Mouse (Mus musculus) heart, embryonic 16.5 days (tissue): ENCODE measurements around the gene Orm2. TPM values are rescaled to one million over a fixed set of nuclear protein-coding genes. Genes with fewer than 3 reads are reported as not detected.
A peak's percentile ranks its signal among the peaks of the same experiment; 100 is the strongest.

Experiments used
- ATAC-seq: fragments of 200-750 bp; cut with Nextera tagmentation; replicated peaks from 2 replicates; pipeline ENCODE4 v1.8.0; 2017; ENCODE audit warnings: moderate number of reproducible peaks; ENCODE audit not compliant: insufficient read depth, low FRiP score; ENCODE audit errors: extremely low read depth
- H3K27ac ChIP-seq: fragments of 300-500 bp; sonication (generic); 2 replicates; pipeline ENCODE4 v1.5.1; 2014; ENCODE audit warnings: mild to moderate bottlenecking, low read length, control low read depth, moderate library complexity
- H3K27me3 ChIP-seq: fragments of 300-500 bp; sonication (generic); 2 replicates; pipeline ENCODE4 v1.6.1; 2014; ENCODE audit warnings: low read length, mixed read lengths; ENCODE audit not compliant: control insufficient read depth, insufficient read depth
- H3K36me3 ChIP-seq: fragments of 300-500 bp; sonication (generic); 2 replicates; pipeline ENCODE4 v1.6.1; 2014; ENCODE audit not compliant: control insufficient read depth, insufficient read depth
- H3K4me1 ChIP-seq: fragments of 300-500 bp; sonication (generic); 2 replicates; pipeline ENCODE4 v1.6.1; 2014; ENCODE audit warnings: low read length, mixed read lengths; ENCODE audit not compliant: control insufficient read depth, insufficient read depth
- H3K4me2 ChIP-seq: fragments of 300-500 bp; sonication (generic); 2 replicates; pipeline ENCODE4 v1.6.1; 2014; ENCODE audit warnings: low read depth, mild to moderate bottlenecking, control low read depth, low read length
- H3K4me3 ChIP-seq: fragments of 300-500 bp; sonication (generic); 2 replicates; pipeline ENCODE4 v1.5.1; 2014; ENCODE audit warnings: mild to moderate bottlenecking, control low read depth, low read length
- H3K9ac ChIP-seq: fragments of 300-500 bp; sonication (generic); 2 replicates; pipeline ENCODE4 v1.6.1; 2014; ENCODE audit warnings: low read length, control low read depth
- H3K9me3 ChIP-seq: fragments of 300-500 bp; sonication (generic); replicated peaks from 2 replicates; pipeline ENCODE4 v1.6.1; 2016; ENCODE audit warnings: low read length; ENCODE audit not compliant: control insufficient read depth
- WGBS: fragments of 180-500 bp; shearing (Covaris S2); extraction: QIAGEN DNeasy Blood & Tissue Kit; methylation state at CpG from one replicate; pipeline ENCODE4 v1.1.7; 2014; 5-methylcytosine and 5-hydroxymethylcytosine counted together
- polyA plus RNA-seq: library from polyadenylated mRNA; unstranded; fragments of >200 nt; fragmentation: Nextera tagmentation; extraction: Ambion mirVana; gene quantifications from 2 replicates; pipeline ENCODE4 v1.2.1, GENCODE M21; 2015

The Orm2 gene
- polyA plus RNA-seq, 1 experiment from 2014 or later: not detected

DNA sequence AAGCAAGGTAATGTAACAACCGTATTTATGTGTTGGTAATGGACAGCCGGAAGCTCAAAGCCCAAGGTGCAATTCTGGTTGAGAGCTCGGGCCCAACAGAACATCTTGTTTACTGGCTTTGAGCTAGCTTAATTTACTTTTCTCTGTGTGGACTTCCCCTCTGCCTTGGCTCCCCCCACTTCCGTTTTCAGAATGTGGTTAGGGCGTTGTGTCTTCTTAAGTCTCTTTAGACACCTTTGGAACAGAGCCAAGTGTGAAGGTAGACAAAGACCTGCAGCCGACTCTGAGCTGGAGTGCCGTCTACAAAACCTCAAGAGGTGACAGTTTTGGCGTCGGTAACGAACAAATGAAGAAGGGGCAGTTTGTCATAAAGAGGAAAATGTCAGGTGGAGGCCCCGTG is 23.5 kb downstream of the Orm2 start:
- no peak overlapping the region; the same call in 1 of the 2 replicates for H3K27ac ChIP-seq
- H3K27me3 ChIP-seq: no peaks in the 10 kb centered on the region
- no peaks in the 10 kb centered on the region for H3K4me1 ChIP-seq
- H3K9ac ChIP-seq: no peak overlapping the region
- H3K4me3 ChIP-seq: no peak overlapping the region
- H3K36me3 ChIP-seq: 0 out of 2 replicates have a peak, but pooled peaks cover 4% of the 10 kb centered on the region
- H3K9me3 ChIP-seq: no peaks in the 10 kb centered on the region
- ATAC-seq: no peak
- WGBS: 64% methylated on average over 11 of the region's 11 CpGs
- H3K4me2 ChIP-seq: 0 out of 2 replicates have a peak overlapping the region, but pooled peaks have one; percentile 12

DNA sequence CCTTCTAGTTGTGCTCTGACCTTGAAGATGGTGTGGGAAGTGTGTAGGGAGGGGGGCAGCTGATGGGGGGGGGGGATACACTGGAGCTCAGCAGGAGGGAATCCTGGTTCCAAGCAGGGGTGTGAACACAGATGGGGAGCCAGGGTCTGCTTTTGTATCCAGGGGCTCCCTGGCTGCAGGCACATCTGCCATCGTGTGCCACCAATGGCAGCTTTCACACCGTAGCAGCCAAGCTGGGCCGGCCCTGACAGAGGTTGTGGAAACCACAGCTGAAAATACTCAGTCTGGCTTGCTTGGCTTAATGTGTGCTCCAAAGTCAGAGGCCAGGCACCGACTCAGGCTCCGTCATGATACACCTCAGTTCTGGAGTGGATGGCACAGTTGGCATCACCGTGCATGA is 25.8 kb downstream of the Orm2 start:
- Histone ChIP-seq H3K36me3 (no peaks in the 10 kb centered on the region), H3K4me2 (no peak overlapping the region), H3K4me1 (peaks cover 6% of the 10 kb centered on the region; the same call in 1 of the 2 replicates), H3K27ac (no peak overlapping the region), H3K27me3 (no peaks in the 10 kb centered on the region), H3K9ac (no peak overlapping the region), H3K4me3 (no peak overlapping the region), H3K9me3 (no peaks in the 10 kb centered on the region)
- ATAC-seq: no peak
- 71% methylated on average over 6 of the region's 6 CpGs for WGBS

DNA sequence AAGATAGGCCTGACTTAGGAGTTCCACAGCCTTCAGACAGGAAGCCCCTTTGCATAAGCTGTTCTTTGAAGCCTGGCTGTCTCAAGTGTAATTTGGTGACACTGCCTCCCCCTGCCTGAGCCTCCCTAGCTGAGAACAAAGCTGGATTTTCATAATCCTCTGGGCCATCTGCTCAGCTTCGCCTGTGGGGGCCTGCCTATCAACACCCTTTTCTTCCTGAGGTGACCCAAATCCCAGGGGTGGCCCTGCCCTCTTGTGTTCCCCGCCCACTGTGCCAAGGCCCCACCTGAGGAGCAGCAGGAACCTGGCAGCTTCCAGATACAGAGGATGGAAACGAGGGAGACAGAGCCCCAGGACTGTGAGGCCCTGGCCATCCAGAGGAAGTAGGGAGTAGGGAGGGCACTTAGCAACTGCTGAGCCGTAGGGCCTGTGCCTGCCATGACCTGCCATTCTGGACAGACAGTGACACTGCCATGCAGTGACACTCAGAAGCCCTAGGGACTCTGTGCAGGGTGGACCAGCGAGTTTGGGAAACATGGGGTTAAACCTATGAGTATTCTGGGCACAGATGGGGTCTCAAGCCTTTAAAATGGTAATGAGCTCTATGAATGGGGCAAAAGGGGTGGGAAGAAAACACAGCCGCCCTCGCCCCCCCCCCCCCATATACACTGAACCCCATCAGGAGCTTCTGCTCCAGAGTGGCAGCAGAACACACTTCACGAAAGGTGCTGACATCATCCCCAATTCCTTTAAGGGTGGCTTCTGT is 27.1 kb downstream of the Orm2 start:
- no peak overlapping the region for H3K4me2 ChIP-seq
- no peak overlapping the region for H3K4me3 ChIP-seq
- no peak for ATAC-seq
- no peaks in the 10 kb centered on the region for H3K9me3 ChIP-seq
- H3K4me1 ChIP-seq: peaks cover 6% of the 10 kb centered on the region; the same call in 1 of the 2 replicates
- H3K36me3 ChIP-seq: no peaks in the 10 kb centered on the region
- H3K27me3 ChIP-seq: no peaks in the 10 kb centered on the region
- H3K9ac ChIP-seq: no peak overlapping the region
- no peak overlapping the region for H3K27ac ChIP-seq
- 62% methylated on average over 8 of the region's 8 CpGs for WGBS

DNA sequence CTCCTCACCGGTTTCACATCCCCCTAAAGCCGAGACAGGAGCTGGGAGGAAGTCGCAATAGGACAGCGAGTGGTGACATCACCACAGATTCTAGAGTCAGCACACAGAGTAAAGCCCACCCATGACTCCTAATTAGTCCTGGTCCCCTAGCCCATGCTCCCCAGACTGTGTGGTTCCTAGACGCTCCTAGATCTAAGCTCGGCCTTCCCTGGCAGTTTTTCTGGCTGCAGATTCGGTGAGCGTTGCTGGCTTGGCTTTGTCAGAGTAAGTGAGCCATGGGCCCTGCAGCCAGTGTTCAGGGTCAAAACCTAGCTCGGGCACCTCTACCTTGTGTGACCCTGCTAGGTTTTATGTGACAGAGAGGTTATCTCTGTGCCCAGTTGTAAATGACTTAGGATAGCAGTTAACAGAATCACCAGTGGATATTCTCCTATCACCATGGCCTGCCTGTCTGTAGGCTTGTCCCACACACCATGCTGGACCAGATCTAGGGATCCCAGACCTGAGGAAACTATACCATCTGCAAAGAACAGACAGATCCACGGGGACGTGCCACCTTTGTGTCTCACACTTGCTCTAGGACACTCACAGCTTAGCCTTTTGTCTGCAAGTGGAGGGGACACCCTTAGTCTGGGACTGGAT is 27.8 kb downstream of the Orm2 start:
- Histone ChIP-seq H3K27ac (no peak overlapping the region), H3K27me3 (no peaks in the 10 kb centered on the region), H3K4me3 (no peak overlapping the region), H3K9ac (no peak overlapping the region), H3K36me3 (peaks cover 2% of the 10 kb centered on the region; the same call in 1 of the 2 replicates), H3K4me2 (no peak overlapping the region), H3K9me3 (no peaks in the 10 kb centered on the region), H3K4me1 (peaks cover 6% of the 10 kb centered on the region; the same call in 1 of the 2 replicates)
- no peak for ATAC-seq
- WGBS: 76% methylated on average over 11 of the region's 11 CpGs

DNA sequence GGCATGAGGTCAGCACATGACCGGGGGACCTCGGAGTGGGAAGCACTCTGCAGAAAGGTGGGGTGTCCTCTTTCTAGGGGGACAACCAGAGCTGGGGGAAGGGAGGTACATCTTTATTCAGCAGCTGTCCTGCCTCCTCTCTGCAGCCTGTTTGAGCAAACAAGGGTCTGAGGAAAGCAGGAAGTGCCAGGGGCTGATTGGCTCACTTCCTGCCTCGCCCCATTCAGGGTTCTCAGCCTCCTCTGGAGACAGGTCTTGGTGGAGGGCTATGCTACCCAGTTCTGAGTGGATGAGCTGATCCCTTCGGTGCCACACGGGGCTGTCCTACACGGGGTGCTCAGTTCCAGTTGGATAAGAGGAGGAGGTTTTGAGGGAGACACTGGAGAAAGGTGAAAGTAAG is 29.1 kb downstream of the Orm2 start:
- 61% methylated on average over 6 of the region's 6 CpGs for WGBS
- H3K9ac ChIP-seq: no peak overlapping the region
- no peak for ATAC-seq
- H3K4me3 ChIP-seq: no peak overlapping the region
- no peak overlapping the region for H3K27ac ChIP-seq
- H3K27me3 ChIP-seq: no peaks in the 10 kb centered on the region
- peaks cover 3% of the 10 kb centered on the region; the same call in 1 of the 2 replicates for H3K36me3 ChIP-seq
- H3K4me2 ChIP-seq: no peak overlapping the region
- H3K4me1 ChIP-seq: peaks cover 6% of the 10 kb centered on the region; the same call in 1 of the 2 replicates
- no peaks in the 10 kb centered on the region for H3K9me3 ChIP-seq

DNA sequence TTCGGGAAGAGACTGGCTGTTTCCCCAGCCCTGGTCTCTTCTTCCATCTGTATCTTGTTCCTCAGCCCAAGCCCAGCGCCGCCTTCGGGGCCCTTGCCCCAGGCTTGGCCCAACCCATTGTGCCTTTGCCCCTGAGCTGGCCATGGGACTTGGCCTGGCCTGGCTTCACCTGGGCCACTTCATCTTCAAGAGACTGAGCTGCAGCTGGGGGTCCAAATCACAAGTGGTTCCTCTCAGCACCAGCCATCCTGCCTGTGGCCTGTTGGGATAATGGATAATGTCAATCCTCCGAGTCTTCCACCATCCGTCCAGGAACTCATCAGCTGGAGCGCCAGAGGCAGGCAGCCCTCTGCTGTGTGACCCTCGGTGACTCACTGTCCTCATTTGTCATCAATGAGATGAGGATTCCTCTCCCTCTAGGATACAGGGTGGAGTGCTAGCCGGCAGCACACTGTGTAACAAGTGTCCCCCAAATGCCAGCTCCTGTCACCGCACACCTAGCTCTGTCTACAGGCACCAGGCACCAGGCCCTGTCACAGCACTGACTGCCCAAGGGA is 35.8 kb downstream of the Orm2 start:
- Histone ChIP-seq H3K27ac (no peak overlapping the region), H3K27me3 (no peaks in the 10 kb centered on the region), H3K4me3 (no peak overlapping the region), H3K9me3 (no peaks in the 10 kb centered on the region), H3K36me3 (peaks cover 3% of the 10 kb centered on the region; the same call in 1 of the 2 replicates), H3K9ac (no peak overlapping the region), H3K4me1 (peaks cover 15% of the 10 kb centered on the region), H3K4me2 (no peak overlapping the region)
- no peak for ATAC-seq
- WGBS: 78% methylated on average over 10 of the region's 10 CpGs

DNA sequence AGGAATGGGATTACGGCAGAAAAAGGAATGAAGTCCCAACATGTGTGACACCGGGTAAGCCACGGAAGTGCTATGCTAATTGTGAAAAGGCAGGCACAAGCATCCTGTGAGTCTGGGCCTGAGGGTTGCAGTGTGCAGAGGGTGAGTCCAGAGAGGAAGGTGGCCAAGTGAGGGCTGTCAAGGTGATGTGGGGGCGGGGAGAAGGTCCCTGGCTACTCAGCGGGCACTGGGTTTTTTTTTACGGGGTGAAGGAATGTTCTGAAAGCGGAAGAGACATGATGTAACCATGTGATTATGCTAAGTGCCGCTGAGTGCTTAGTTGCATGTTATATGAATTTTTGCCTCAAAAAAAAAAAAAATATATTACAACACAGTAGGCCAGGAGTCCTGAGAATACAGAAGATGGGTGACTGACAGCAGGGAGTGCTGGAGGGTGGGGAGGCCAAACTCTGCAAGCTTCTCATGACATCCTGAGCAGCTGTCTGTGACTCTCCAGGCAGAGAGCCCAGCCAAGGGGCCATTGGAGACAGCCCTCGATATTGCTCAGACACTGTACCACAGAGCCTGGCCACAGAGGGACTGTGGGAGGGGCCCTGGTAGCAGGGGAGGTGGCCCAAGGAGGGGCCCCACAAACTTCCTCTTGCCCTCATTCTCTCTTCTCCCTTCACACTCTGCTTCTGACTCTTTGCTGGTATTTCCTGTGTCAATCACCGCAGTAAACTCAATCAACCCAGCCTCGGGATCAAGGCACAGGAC is 36.8 kb downstream of the Orm2 start:
- H3K4me3 ChIP-seq: no peak overlapping the region
- H3K27me3 ChIP-seq: no peaks in the 10 kb centered on the region
- WGBS: 40% methylated on average over 11 of the region's 11 CpGs
- 0 out of 2 replicates have a peak overlapping the region, but pooled peaks have one; percentile 1 for H3K9ac ChIP-seq
- no peaks in the 10 kb centered on the region for H3K9me3 ChIP-seq
- H3K4me1 ChIP-seq: peaks cover 23% of the 10 kb centered on the region
- ATAC-seq: peak; percentile 19; the same call in 1 of the 2 replicates
- peak overlapping the region; percentile 51 for H3K27ac ChIP-seq
- H3K36me3 ChIP-seq: peaks cover 3% of the 10 kb centered on the region; the same call in 1 of the 2 replicates
- no peak overlapping the region for H3K4me2 ChIP-seq

DNA sequence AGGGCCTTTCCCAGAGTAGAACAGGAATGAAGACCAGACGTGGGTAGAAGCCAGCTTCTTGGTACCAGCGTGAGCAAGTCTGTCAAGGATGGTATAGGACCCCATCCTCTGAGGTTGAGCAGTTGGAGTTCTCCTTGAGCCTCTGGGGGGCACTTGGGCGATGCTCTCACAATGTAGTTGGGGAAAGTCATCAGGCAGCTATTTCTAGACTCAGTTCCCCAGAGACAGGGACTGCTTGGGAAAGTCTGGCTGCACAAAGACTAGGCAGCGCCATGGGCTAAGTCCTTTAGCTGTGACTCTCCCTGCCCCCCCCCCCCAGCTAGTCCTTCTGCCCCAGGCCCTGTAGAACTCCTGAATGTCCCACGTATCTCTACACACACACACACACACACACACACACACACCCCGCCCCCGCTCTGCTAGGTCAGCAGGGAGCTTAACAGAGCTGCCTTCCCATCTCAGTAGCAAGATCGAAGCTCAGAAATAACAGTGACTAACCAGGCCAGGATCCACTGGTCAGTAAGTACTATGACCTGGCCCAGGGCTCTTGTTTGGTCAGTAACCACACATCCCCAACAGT is 37.5 kb downstream of the Orm2 start:
- 52% methylated on average over 8 of the region's 8 CpGs for WGBS
- Histone ChIP-seq H3K4me1 (peaks cover 29% of the 10 kb centered on the region), H3K27me3 (no peaks in the 10 kb centered on the region), H3K9me3 (no peaks in the 10 kb centered on the region), H3K4me2 (no peak overlapping the region), H3K27ac (peak overlapping the region; percentile 51), H3K9ac (0 out of 2 replicates have a peak overlapping the region, but pooled peaks have one; percentile 1), H3K4me3 (no peak overlapping the region), H3K36me3 (peaks cover 3% of the 10 kb centered on the region; the same call in 1 of the 2 replicates)
- no peak for ATAC-seq
